Mouse (Mus musculus) intestine, embryonic 15.5 days (tissue): Measurements from ENCODE around the gene Birc2. TPM values are rescaled to one million over a fixed set of nuclear protein-coding genes. Genes with fewer than 3 reads are reported as not detected.

Source experiments
- ATAC-seq: fragments of 200-750 bp; cut with Nextera tagmentation; 2 replicates; pipeline ENCODE4 v1.8.0; 2017; ENCODE audit warnings: moderate TSS enrichment, moderate library complexity
- H3K27ac ChIP-seq: fragments of 300-500 bp; sonication (generic); 2 replicates; pipeline ENCODE4 v1.5.1; 2015; ENCODE audit warnings: mild to moderate bottlenecking, inconsistent platforms
- H3K27me3 ChIP-seq: fragments of 300-500 bp; sonication (generic); replicated peaks from 2 replicates; pipeline ENCODE4 v1.6.1; 2015; ENCODE audit warnings: inconsistent platforms
- H3K36me3 ChIP-seq: fragments of 300-500 bp; sonication (generic); 2 replicates; pipeline ENCODE4 v1.6.1; 2015; ENCODE audit warnings: inconsistent platforms
- H3K4me1 ChIP-seq: fragments of 300-500 bp; sonication (generic); replicated peaks from 2 replicates; pipeline ENCODE4 v1.6.1; 2015; ENCODE audit warnings: inconsistent platforms
- H3K4me2 ChIP-seq: fragments of 300-500 bp; sonication (generic); replicated peaks from 2 replicates; pipeline ENCODE4 v1.6.1; 2015; ENCODE audit warnings: mild to moderate bottlenecking, inconsistent platforms
- H3K4me3 ChIP-seq: fragments of 300-500 bp; sonication (generic); replicated peaks from 2 replicates; pipeline ENCODE4 v1.5.1; 2015; ENCODE audit warnings: inconsistent platforms
- H3K9ac ChIP-seq: fragments of 300-500 bp; sonication (generic); 2 replicates; pipeline ENCODE4 v1.6.1; 2015; ENCODE audit warnings: inconsistent platforms
- H3K9me3 ChIP-seq: fragments of 300-500 bp; sonication (generic); 2 replicates; pipeline ENCODE4 v1.6.1; 2016; ENCODE audit warnings: inconsistent platforms
- WGBS: fragments of 180-500 bp; shearing (Covaris S2); methylation state at CpG from one replicate; pipeline ENCODE4 v1.1.7; 2015; 5-methylcytosine and 5-hydroxymethylcytosine counted together
- polyA plus RNA-seq: library from polyadenylated mRNA; unstranded; fragments of >200 nt; fragmentation: Nextera tagmentation; extraction: Ambion mirVana; gene quantifications from 2 replicates; pipeline ENCODE4 v1.2.1, GENCODE M21; 2015

Birc2 gene
- polyA plus RNA-seq, 1 experiment from 2014 or later: 32.1 TPM

GRCm38 (mm10) chr9:7777652-7778051 is 59.2 kb downstream of the Birc2 start:
- Histone ChIP-seq H3K27ac (no peak overlapping the region), H3K9ac (no peak overlapping the region), H3K9me3 (no peaks in the 10 kb centered on the region), H3K4me1 (no peaks in the 10 kb centered on the region), H3K36me3 (0 out of 2 replicates have a peak, but pooled peaks cover 3% of the 10 kb centered on the region), H3K4me2 (no peak overlapping the region), H3K4me3 (no peak overlapping the region), H3K27me3 (no peaks in the 10 kb centered on the region)
- ATAC-seq: no peak
- WGBS: 78% methylated on average over 1 of the region's 1 CpGs

DNA sequence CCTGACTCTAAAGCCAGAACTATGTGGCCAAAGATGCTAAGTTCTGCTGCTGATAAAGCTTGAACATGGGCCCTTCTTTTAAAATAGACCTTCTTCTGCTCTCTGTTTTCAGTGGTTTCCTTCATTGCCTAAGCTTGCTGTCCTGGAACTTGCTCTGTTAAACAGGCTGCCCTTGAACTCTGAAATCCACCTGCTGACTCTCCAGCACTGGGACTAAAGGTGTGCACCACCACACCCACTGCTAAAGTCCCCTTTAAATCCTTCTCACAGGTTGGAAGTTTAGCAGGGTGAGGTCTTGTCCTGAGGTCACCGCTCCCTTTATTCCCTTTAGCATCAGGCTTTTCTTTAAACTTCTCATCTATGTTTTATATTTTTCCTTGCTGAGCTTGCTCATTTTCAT is 59.9 kb downstream of the Birc2 start:
- WGBS: 97% methylated on average over 1 of the region's 1 CpGs
- Histone ChIP-seq H3K4me2 (no peak overlapping the region), H3K9ac (no peak overlapping the region), H3K4me1 (no peaks in the 10 kb centered on the region), H3K27ac (no peak overlapping the region), H3K9me3 (no peaks in the 10 kb centered on the region), H3K4me3 (no peak overlapping the region), H3K27me3 (no peaks in the 10 kb centered on the region), H3K36me3 (0 out of 2 replicates have a peak, but pooled peaks cover 3% of the 10 kb centered on the region)
- 0 out of 2 replicates have a peak, but pooled peaks have one; percentile 54 for ATAC-seq

- 0 out of 2 replicates have a peak, but pooled peaks cover 3% of the 10 kb centered on the region for H3K36me3 ChIP-seq
- no peak overlapping the region for H3K9ac ChIP-seq
- ATAC-seq: no peak
- H3K4me1 ChIP-seq: no peaks in the 10 kb centered on the region
- no peaks in the 10 kb centered on the region for H3K27me3 ChIP-seq
- H3K27ac ChIP-seq: no peak overlapping the region
- H3K4me2 ChIP-seq: no peak overlapping the region
- no peaks in the 10 kb centered on the region for H3K9me3 ChIP-seq
- no peak overlapping the region for H3K4me3 ChIP-seq
- 89% methylated on average over 3 of the region's 3 CpGs for WGBS
Observed at GRCm38 (mm10) chr9:7775986-7776385, 60.9 kb downstream of the Birc2 start.

GRCm38 (mm10) chr9:7775011-7775410 is 61.9 kb downstream of the Birc2 start:
- Histone ChIP-seq H3K27me3 (no peaks in the 10 kb centered on the region), H3K9me3 (no peaks in the 10 kb centered on the region), H3K36me3 (0 out of 2 replicates have a peak, but pooled peaks cover 3% of the 10 kb centered on the region), H3K4me2 (no peak overlapping the region), H3K9ac (no peak overlapping the region), H3K4me3 (no peak overlapping the region), H3K27ac (no peak overlapping the region), H3K4me1 (no peaks in the 10 kb centered on the region)
- ATAC-seq: no peak
- WGBS: 96% methylated on average over 2 of the region's 2 CpGs

DNA sequence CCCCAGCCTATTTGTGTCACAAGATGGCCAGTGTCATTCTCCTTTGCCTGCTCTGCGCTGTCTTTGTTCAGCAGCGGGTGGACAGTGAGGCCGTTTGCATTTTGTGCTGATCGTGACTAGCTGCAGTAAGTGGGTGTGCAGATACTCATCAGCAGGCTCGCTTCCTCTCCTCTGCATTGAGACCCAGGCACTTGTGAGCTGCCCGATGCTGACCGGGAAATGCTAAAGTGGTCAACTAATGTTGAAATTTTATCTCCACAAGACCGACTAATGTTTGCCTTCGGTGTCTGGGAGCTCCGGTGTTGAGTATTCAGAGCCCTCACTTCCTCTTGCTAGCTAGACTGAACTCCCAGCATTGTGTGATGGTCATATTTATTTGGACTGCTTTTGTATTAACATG is 62.3 kb downstream of the Birc2 start:
- 0 out of 2 replicates have a peak, but pooled peaks cover 3% of the 10 kb centered on the region for H3K36me3 ChIP-seq
- no peak overlapping the region for H3K27ac ChIP-seq
- H3K4me2 ChIP-seq: no peak overlapping the region
- H3K27me3 ChIP-seq: no peaks in the 10 kb centered on the region
- WGBS: 85% methylated on average over 10 of the region's 10 CpGs
- ATAC-seq: no peak
- no peaks in the 10 kb centered on the region for H3K9me3 ChIP-seq
- H3K4me1 ChIP-seq: no peaks in the 10 kb centered on the region
- no peak overlapping the region for H3K4me3 ChIP-seq
- no peak overlapping the region for H3K9ac ChIP-seq

- no peak overlapping the region for H3K4me2 ChIP-seq
- 0 out of 2 replicates have a peak, but pooled peaks cover 3% of the 10 kb centered on the region for H3K36me3 ChIP-seq
- ATAC-seq: no peak
- H3K27ac ChIP-seq: no peak overlapping the region
- H3K27me3 ChIP-seq: no peaks in the 10 kb centered on the region
- no peaks in the 10 kb centered on the region for H3K9me3 ChIP-seq
- no peaks in the 10 kb centered on the region for H3K4me1 ChIP-seq
- no peak overlapping the region for H3K9ac ChIP-seq
- 89% methylated on average over 5 of the region's 5 CpGs for WGBS
- no peak overlapping the region for H3K4me3 ChIP-seq
Observed at GRCm38 (mm10) chr9:7773686-7774085, 63.2 kb downstream of the Birc2 start.

DNA sequence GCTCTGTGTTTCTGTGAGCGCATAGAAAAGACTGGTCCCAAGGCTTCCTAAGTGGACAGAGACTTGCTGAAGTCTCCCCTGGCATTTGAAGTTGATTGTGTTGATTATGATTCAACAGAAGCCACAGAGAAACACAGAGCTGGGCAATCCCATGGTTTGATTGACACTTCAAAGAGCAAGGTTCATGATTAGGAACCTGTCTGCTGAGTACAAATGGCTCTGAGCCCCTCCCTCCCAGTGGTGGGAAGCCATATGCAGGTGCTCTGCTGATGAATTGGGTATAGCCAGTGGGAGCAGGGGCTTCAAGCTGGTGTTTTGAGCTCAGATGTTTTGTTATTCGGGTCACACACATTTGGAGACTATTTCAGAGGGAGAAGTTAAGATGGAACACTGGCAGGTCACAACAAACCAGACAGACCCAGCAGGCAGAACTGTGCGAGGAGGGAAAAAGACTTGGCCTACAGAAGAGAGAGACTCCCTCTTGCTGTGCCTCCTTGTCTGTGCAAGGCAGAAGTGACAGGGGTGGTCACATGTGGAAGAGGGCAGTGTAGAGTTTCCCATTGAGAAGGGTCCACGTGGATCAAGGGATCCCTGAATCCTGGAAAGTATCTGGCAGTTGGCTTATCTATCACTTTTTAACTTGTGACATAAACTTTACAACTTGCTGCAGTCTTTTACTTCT is 64.0 kb downstream of the Birc2 start:
- no peak overlapping the region for H3K4me3 ChIP-seq
- H3K4me1 ChIP-seq: no peaks in the 10 kb centered on the region
- 82% methylated on average over 4 of the region's 4 CpGs for WGBS
- H3K4me2 ChIP-seq: no peak overlapping the region
- H3K36me3 ChIP-seq: 0 out of 2 replicates have a peak, but pooled peaks cover 3% of the 10 kb centered on the region
- H3K9ac ChIP-seq: no peak overlapping the region
- no peak for ATAC-seq
- H3K27ac ChIP-seq: no peak overlapping the region
- no peaks in the 10 kb centered on the region for H3K27me3 ChIP-seq
- no peaks in the 10 kb centered on the region for H3K9me3 ChIP-seq

- Histone ChIP-seq H3K4me3 (no peak overlapping the region), H3K27ac (no peak overlapping the region), H3K9ac (no peak overlapping the region), H3K4me1 (no peaks in the 10 kb centered on the region), H3K27me3 (no peaks in the 10 kb centered on the region), H3K9me3 (no peaks in the 10 kb centered on the region), H3K36me3 (0 out of 2 replicates have a peak, but pooled peaks cover 3% of the 10 kb centered on the region), H3K4me2 (no peak overlapping the region)
- no peak for ATAC-seq
- WGBS: 88% methylated on average over 2 of the region's 2 CpGs
Observed at GRCm38 (mm10) chr9:7772361-7772760, 64.5 kb downstream of the Birc2 start.

DNA sequence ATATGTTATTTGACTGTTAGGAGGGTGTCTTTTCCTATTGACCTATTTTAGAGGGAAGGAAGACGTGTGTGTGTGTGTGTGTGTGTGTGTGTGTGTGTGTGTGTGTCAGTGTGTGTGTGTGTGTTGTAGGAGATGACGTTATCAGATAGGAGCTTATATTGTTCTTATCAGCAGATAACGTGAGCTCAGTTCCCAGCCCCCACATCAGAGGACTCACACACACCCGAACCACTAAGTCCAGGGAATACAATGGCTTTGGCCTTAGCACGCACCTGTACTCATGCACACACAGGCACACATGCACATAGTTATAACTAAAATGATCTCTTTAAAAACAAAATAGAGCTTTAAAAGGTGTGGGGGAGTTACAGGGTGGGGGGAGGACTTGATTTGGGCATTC is 67.4 kb downstream of the Birc2 start:
- 76% methylated on average over 5 of the region's 5 CpGs for WGBS
- H3K9ac ChIP-seq: no peak overlapping the region

DNA sequence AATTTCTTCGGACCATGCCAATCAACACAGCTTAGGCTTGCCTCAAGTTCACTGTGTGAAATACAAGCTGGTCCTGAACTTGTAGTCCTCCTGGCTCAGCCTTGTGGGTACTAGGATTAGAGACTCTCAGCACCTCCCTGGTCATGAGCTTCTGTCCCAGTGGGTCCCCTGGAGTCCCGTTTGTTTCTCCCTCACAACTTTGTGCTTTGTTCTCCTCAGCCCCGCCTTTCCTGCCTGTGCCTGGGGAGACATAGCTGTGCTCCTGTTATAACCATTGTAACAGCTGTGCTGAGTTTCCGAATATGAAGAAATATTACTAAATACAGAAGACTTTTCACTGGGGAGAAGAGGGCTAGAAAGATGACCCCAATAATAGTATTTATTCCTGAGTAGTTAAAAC is 67.8 kb downstream of the Birc2 start:
- Histone ChIP-seq H3K36me3 (0 out of 2 replicates have a peak, but pooled peaks cover 3% of the 10 kb centered on the region), H3K27me3 (no peaks in the 10 kb centered on the region), H3K4me2 (no peak overlapping the region), H3K27ac (no peak overlapping the region), H3K9ac (no peak overlapping the region), H3K9me3 (no peaks in the 10 kb centered on the region), H3K4me3 (no peak overlapping the region), H3K4me1 (no peaks in the 10 kb centered on the region; the same call in 1 of the 2 replicates)
- no peak for ATAC-seq
- 74% methylated on average over 4 of the region's 4 CpGs for WGBS

More for the DNA sequence above, 67.4 kb downstream of the Birc2 start:
- H3K27me3 ChIP-seq: no peaks in the 10 kb centered on the region
- H3K4me3 ChIP-seq: no peak overlapping the region
- H3K4me1 ChIP-seq: no peaks in the 10 kb centered on the region; the same call in 1 of the 2 replicates
- H3K4me2 ChIP-seq: no peak overlapping the region
- 0 out of 2 replicates have a peak, but pooled peaks cover 3% of the 10 kb centered on the region for H3K36me3 ChIP-seq
- H3K9me3 ChIP-seq: no peaks in the 10 kb centered on the region
- ATAC-seq: no peak
- H3K27ac ChIP-seq: no peak overlapping the region

Other genes with a start within 250 kb of the Birc2 start
- 0.14 and 0.21 TPM in 2 replicates for gene Mmp20, start 208.8 kb downstream of the Birc2 start, polyA plus RNA-seq
- 0.58 and 0.88 TPM in 2 replicates for gene Mmp7, start 145.0 kb downstream of the Birc2 start, polyA plus RNA-seq
- 68.8 and 78.8 TPM in 2 replicates for gene Tmem123, start 73.0 kb downstream of the Birc2 start, polyA plus RNA-seq
- gene Birc3, start 36.1 kb upstream of the Birc2 start, polyA plus RNA-seq: 11.7 and 11.9 TPM in 2 replicates
- 25.3 and 25.9 TPM in 2 replicates for gene Yap1, start 167.5 kb upstream of the Birc2 start, polyA plus RNA-seq
- 7.6 and 8.6 TPM in 2 replicates for gene Cfap300, start 205.8 kb upstream of the Birc2 start, polyA plus RNA-seq